Mouse (Mus musculus) adrenal gland, postnatal 10 days (tissue): ENCODE measurements around the gene 2010003K11Rik. TPM values are rescaled to one million over a fixed set of nuclear protein-coding genes. Genes with fewer than 3 reads are reported as not detected.

Experiments
- DNase-seq: peaks from one replicate; pipeline ENCODE4 v3.0.0; 2021; ENCODE audit warnings: mixed read lengths
- long read RNA-seq, 2 experiments: library from polyadenylated mRNA; stranded (forward); transcript quantifications; one replicate each; pipeline ENCODE4 v2.0.0; 2021
- total RNA-seq, 2 experiments: library from RNA; stranded (reverse); gene quantifications; 2 replicates each; pipeline ENCODE4 v1.2.3; 2021

2010003K11Rik gene
- 10 to 100 TPM in 1 of 2 experiments, 1 to 10 TPM in 1; 9.4 to 16.1 TPM for total RNA-seq
- long read RNA-seq, experiment 1, transcript 2010003K11Rik-201 (2 exons, 1,167 nt) = major isoform, 16 of 21 reads
- long read RNA-seq, experiment 1, partial matches to known transcripts = 0 of 21 reads
- long read RNA-seq, experiment 1, other reads (novel, unspliced or antisense) = 5 of 21 reads
- long read RNA-seq, experiment 2, transcript 2010003K11Rik-201 (2 exons, 1,167 nt) = major isoform, 8 of 9 reads
- long read RNA-seq, experiment 2, partial matches to known transcripts = 0 of 9 reads
- long read RNA-seq, experiment 2, other reads (novel, unspliced or antisense) = 1 of 9 reads

DNA sequence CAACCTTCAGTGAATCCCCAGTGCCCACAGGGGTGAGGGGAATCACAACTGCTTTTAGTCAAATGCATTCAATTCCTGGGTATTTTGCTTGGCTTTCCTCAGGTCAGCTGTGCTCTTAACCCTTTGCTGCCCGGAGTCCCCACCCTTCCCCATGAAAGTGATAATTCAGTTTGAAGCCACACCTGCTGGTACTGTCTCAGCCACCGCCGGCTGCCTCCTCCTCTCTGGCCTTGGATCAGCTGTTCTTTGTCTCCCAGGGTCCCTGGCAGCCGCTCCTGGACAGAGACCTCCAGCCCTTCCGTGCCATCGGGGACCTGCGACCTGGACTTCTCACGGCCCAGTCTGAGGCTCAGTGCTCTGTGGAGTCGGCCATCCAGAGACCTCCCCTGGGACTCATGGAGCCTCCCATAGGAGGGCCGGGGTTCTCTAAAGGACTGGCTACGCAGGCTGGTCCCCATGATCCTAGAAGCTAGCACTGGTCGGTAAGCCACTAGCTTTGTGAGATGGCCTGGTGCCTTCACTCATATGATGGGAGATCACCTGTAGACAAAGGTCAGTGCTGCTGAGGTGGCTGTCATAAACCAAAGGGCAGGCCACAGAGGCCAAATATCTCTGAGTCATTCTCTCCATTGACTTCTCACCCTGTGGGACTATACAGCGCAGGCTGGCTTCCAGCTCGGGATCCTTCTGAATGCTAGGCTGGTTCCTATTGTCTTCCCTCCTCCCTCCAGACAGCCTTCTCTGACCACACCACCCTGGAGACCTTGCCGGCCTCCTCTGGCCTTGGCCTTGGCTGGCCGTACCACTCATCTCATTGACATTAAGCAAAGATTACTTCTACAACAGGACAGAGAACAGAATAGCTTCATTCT, at the start of gene 2010003K11Rik:
2010003K11Rik (minus strand) TSS at position 522 of the 872 bp plus-strand sequence.
- peak; percentile 78 for DNase-seq

DNA sequence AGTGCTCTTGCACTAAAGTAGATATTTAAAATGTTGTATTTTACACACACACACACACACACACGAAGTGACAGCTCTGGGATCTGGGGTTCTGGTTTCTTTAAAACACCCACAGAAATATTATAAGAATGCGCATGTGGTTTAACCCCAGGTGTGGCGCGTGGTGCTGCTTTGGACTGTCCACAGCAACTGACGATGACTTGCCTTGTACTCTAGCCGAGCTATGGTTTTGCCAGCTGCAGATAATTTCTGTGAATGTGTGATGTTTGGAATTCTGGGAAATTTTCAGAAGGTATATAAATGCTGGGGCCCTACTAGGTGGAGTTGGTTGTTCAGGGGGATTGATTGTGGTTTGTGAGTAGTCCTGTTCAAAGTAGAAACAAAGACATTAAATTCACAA, 49.4 kb upstream of the 2010003K11Rik start:
- DNase-seq = no peak

DNA sequence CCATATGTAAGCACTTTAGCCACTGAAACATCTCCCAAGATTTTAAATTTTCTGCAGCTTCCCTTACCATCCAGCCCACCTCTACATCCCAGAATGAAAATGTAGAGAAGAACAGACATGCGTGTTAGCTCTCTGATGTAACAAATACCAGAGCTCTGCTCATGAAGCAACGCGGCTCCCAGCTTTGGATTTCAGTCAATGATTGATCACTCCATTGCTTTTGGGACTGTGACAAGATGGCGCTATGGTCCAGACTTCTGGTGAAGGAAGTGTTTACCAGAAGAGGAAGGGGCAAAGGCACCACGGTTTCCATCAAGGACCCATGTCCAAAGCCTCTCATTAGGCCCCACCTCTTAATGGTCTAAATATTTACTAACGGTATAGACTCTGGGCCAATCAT, 47.5 kb upstream of the 2010003K11Rik start:
- DNase-seq = no peak

DNA sequence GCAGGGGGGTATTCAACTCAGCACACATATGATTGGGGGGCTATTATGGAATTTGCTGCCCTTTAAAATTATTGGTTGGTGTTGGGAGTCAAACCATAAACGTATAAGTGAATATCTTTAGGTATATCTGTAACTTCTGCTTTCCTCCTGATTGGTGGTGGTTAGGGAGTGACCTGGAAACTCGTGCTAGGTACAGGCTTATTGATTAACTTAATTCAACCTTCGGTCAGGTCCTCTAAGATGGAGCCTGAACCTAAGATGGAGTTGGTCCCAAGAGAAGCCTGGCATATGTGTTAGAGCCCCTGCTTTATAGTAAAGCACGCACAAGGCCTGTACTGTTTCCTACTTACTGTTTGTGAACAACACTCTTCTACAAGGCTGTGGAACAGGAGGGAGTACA, 46.7 kb upstream of the 2010003K11Rik start:
- no peak for DNase-seq

DNA sequence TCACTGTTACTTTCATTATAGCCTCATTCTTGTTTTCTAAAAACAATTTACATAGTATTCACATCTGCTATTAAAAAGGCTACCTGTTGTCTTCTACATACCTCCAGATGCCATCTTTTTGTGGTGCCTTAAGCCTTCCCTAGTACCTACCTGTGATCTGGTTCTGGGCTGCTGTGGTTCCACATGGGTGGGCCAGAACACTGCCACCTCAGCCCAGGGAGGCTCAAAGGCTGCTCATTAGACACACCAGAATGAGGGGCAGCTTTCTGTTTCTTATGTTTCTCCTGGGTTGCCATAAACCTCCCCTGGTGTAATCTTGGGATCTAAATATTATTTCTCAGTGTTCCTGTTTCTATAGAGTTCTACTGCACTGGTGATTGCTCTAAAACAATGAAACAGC, 43.7 kb upstream of the 2010003K11Rik start:
- DNase-seq = no peak

DNA sequence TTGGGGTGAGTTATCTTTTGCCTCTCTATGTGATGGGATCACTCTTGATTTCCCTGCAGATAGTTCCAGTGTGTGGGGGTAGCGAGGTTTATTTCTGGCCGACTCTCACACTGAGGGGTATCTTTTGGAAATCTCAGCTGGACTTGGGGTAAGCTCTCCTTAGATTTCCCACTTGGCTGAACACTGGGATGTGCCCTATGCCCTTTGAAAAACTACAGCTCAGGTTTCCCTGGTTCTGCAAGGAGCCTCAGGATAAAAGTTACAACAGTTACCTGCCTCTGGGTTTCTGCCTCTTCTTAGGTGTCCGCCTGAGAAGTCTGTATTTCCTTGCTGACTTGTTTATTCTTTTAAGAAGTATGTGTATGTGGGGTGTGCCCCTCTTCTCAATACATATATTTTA, 42.6 kb upstream of the 2010003K11Rik start:
- no peak for DNase-seq

DNA sequence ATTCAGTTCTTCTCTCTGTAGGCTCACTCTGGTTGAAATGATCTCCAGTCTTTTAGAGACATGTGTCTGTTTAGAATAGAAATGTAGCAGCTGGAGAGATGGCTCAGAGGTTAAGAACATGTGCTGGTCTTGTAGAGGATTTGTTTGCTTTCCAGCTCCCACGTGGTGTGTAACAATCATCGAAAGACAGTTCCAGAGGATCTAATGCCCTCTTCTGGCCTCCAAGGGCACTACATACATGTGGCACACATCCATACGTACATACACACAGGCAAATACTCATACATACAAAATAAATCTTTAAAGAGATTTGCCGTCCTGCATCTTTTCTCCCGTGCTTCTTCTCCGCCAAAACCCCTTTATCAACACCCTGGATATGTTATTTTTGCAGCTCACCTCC, 41.9 kb upstream of the 2010003K11Rik start:
- DNase-seq = no peak

DNA sequence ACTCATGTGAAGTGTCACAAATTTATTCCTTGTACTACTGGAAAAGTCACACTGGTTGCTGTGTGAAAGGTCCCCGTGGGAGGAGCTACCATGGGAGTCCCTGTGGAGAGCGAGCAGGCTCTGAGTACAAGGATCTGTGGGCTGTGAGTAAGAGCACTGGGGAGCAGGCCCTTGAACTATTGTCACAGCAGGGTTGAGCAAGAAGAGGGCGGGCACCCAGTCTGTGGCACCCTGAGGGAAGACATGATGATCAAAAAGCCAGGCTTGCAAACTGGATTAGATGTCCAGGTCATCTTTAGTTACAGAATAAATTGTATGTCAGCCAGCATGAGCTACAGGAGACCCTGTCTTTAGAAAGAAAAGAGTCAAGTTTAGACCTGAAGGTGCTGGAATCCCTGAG, 38.2 kb upstream of the 2010003K11Rik start:
- peak; percentile 86 for DNase-seq

DNA sequence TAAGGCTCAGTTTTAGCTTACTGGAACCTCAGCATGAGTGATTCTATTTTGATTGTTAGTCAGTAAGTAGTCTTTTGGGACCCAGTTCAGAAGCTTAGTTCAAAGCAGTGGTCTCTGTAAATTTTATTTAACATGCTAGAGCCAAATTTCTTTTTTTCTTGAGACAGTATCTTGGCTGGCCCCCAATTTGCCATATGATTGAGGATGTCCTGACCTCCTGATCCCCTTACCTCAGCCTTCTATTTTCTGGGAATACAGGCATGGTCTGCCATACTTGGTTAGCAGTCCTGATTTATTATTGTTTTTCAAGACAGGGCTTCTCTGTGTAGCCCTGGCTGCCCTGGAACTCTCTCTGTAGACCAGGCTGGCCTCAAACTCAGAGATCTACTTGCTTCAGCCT, 37.5 kb upstream of the 2010003K11Rik start:
- DNase-seq = no peak

DNA sequence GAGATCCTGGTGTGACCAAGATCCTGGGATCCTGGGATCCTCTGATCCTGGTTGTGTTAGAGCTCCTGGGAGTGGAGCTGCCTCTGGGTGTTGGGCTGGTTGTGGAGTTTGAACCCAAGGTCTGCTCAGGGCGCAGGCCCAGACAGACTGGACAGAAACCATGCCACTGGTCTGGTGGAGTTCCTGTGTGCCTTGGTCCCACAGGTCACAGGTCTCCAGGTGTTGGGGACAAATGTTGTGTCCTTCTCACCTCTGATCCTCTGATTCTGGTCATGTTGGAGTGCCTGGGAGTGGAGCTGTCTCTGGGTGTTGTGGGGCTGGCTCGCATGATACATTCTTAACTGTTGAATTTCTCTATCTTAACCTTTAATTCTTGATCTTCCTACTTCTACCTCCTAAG, 36.3 kb upstream of the 2010003K11Rik start:
- no peak for DNase-seq

DNA sequence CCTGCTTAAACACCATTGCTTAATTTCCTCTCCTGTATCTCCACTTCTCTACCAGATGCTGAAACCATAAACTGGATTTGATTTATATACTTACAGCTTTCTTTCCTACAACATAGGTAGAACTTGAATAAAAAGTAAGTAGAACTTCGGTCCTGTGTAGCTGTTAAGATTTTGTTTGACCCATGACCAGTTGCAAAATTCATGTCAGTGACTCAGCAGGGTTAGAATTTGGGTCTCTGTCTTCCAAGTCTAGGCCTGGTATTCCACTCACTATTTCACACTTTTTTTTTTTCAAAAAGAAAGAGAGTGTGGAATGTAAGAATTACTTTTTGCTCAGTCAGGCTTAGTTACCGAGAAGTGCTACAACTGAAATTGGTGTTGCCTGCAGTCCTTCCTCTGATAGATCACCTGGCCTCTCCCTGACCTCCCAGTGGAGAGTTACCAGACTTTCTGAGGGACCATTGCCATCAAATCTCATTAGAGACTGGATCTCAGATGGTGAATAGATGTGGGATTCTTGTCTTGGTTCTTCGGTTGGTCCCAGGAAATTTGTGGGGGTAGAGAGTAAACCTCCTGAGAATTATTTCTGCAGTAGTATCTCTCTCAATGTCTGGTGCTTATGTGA, 23.2 kb upstream of the 2010003K11Rik start:
- DNase-seq = no peak

DNA sequence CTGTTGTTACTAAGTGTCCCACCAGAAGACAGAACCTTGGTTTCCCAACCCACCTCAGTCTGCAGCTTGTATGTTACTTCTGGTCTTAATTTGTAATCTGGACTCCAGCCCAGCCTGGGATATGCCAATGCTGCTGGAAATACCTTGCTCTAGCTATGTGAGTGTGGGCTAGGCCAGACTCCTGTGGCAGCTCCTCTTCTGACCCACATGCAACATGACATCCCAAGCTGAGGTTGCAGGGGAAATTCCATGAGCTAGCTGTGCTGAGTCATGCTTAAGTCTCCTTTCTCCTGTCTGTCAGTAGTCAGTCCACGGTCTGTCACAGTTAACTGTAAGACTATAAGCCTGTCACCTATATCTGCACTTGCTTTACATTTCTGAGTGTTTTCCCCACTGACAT, 19.1 kb upstream of the 2010003K11Rik start:
- DNase-seq = no peak

DNA sequence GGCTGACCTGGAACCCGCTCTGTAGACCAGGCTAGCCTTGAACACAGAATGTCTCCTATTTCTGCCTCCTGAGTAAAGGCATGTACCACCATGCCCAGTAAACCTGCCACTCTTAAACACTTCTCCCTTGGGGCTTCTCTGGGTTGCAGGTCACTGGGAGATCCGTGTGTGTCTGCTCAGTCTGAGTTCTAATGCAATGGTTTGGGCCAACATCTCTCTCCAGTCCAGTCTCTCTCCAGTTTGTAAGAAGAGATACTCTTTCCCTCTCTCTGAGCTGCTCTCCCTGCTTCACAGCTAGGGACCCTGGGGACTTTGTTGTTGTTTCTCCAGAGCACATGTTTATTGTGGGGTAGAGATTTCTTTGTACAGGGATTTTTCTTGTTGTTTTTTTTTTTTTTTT, 17.9 kb upstream of the 2010003K11Rik start:
- DNase-seq = no peak

DNA sequence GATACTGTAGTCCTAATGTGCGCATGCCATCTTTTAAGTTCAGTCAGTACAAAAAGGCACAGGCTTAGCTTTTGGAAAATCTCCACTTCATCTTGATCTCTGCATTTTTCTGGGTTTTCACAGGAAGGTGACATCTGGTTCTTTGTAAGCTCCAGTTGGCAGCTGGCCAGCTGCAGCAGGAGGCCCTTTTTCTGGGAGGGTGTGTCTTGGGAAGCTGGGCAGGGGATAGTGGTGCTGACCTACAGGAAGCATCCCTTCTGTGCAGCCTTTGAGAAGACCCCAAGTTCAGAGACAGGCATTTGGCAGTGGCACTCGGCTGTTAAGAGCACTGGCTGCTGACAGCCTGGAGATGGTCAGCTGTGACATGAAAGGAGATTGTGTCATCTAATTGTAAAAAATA, 17.4 kb upstream of the 2010003K11Rik start:
- no peak for DNase-seq

DNA sequence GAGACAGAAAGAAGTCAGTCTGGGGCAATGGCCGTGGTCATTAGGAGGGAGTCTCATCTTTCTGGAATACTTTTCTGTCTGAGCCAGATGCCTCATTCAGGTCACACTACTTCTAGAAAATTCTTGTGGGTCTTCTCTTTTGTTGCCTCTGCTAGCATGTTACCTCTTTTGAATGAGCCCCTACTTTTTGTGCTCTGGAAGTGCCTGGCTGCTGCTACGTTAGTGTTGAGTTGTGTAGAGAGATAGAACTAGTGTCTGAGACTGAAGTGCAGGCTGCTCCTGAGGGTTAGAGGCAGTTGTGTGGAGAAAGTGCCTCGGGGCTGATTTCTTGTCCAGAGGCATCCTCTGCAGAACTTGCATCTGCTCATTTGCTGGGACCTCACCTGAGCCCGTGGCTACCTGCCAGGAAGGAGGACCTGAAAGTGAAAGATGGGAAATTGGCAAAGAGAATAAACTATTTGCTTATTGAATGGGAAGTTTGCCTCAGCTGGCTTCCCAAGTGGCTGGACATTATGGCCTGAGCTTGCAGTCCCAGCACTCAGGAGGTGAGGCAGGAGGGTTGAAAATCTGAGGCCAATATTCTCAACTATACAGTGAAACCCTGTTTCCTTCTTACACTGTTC, 15.0 kb upstream of the 2010003K11Rik start:
- DNase-seq = no peak

DNA sequence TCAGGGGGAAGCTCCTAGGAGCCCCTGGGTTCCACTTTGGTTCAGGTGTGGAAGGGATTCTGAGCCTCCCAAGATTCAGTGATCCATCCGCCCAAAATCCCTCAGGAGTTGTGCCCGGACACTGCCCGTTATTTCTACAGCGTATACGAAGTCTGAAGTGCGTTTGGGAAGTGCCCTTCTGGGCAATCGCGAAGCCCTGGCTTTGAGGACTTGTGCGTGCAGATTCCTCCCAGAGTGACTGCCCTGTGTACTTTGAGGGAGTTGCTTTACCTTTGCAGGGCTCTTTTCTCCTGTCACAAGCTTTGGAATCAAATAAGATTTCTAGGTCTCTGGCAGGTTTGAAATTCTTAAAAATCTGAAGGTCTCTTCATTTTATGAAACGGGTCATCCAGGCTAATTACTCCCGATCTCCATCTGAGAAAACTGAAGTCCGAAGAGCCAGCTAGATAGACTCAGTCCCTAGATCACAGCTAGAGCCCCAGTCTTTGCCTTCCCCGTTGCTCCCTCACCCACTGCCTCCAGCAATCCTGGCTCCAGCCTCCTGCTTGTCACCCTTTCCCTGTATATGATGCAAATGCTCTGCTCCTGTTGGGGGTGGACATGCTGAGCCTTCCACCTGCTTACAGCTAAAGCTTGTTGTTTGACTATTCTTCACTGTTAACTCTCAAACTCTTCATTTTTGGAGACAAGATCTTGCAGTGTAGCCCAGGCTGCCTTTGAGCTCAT, 12.9 kb upstream of the 2010003K11Rik start:
- peak; percentile 62 for DNase-seq

DNA sequence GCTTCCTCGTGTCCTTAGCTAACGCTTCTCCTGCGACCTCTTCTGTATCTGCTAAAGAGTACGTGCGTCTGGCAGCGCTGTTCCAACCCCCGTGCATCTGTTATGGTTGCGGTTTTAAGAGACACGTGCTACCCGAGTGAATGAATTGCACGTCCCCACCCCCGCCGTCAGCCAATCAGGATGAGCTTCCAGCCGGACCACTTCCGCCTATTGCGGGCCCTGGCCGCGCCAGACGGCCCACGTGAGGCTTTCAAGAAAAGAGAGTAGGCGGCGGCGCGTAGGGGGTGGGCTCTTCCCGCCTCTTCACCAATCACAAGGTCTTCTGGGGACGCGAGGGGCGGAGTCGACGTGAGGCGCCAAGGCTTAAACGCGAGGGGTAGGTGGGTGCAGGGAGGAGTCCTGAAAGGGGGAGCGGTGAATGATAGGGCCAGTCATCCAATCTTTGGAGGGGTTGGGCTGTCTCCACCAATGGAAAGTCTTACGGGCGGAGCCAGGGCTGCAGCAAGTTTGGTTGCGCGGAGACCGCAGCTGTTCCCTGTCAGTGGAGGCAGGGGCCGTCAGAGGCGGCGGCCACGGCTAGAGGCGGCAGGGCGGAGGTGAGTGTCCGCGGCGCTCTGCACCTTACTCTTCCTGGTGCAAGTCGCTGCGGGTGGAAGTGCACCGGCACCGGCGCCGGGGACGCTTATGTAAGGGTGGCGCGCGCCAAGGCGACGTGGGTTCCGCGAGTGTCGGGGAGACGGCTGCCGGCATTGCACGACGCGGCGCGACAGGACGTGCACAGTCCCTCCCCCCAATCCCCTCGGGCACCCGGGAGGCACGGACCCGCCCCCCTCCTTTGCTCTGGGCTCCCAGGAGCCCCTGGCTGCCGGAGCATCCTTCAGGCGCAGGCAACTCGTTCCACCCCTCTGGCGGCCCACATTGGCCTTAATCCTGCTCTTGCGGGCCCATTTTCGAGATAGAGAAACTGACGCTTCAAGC, 11.9 kb upstream of the 2010003K11Rik start, which contains the start of gene Pcx:
Pcx (plus strand) TSS at position 487 of the 978 bp plus-strand sequence.
- peak; percentile 98 for DNase-seq

DNA sequence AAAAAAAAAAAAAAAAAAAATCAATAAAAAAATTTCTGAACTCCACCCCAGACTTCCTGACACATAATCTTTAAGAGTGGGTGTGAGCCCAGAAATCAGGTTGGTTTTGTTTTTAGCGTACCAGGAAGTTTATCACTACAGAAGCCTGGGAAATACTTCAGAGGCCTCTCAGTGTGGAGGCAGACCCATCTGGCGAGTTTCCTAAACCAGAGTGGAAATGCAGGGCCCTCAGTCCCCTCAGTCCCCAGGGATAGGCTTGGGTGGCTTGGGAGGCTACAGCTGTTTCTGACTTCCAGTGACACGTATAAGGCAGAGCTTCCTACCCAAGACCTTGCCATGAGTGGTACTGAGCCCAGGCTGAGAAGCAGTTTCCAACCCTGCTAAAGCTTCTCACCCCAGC, 9.4 kb upstream of the 2010003K11Rik start:
- DNase-seq = no peak

DNA sequence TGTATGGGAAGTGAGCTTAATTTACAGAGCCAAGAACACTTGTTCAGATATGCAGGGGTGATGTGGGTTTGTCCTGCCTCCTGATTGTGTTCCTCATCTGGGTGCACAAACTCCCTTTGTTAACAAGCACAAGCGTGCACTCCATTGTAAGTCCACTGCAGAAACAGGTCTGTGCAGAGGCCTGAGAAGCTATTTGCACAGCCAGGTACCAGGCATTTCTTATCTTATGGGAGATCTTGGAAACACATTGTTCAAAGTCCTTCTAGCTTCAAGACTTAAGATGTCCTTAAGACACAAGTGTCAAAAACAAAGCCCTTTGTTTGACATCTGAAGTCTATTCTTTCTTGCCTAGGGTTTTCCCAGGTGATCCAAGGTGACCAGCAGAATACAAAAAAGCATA, 6.4 kb upstream of the 2010003K11Rik start:
- no peak for DNase-seq

DNA sequence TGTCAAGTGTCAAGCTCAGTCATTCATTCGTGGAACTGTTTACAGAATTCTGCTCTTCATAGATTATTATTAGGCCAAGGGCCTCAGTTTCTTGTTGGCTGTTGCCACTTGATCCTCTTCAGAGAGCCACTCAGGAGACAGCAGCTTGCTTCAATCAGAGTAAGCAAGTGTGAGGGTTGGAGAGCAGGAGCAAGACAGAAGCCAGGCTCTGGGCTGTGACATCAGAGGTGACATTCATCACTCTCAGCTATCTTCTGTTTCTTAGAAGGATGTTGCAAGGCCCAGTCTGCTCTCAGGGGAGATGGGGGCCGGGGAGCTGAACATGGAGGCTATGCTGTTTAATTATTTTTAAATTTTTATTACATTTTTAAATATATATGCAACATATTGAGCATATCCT, 4.3 kb upstream of the 2010003K11Rik start:
- no peak for DNase-seq
